Mouse (Mus musculus) retina, adult 2 months (tissue): ENCODE measurements around the gene Atp5k.

ENCODE experiments used
- DNase-seq: peaks from one replicate; pipeline ENCODE4 v3.0.0-alpha.2; 2012; ENCODE audit warnings: low read depth, low spot score

Gene Atp5k

GRCm38 (mm10) chr5:108433804-108434587, at the start of gene Atp5k:
TSS of gene Atp5k (minus strand) at chr5:108434448.
- DNase-seq, result peak; percentile 88

GRCm38 (mm10) chr5:108483006-108483405, 48.8 kb upstream of the Atp5k start:
- no peak for DNase-seq

DNA sequence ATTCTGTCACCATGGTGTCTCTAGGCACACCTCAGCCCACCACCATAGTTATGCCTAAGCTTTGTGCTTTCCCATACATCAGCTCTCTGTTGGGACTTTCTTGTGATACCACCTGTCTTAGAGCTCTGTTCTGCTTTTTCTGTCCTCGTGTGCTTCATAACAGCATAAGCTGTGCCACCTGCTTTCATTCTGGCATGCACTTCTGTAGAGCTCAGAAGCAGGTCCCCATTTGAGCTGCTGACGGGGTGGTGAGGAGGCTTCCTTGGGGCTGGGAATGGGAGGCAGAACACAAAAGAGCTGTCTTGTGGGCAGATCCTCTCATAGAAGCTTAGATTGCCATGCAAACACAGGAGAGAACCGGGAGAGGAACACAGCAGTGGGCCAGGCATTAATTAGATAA, 41.7 kb upstream of the Atp5k start:
- DNase-seq, result no peak

- DNase-seq, result no peak
Measured at GRCm38 (mm10) chr5:108473737-108474136, 39.5 kb upstream of the Atp5k start.

DNA sequence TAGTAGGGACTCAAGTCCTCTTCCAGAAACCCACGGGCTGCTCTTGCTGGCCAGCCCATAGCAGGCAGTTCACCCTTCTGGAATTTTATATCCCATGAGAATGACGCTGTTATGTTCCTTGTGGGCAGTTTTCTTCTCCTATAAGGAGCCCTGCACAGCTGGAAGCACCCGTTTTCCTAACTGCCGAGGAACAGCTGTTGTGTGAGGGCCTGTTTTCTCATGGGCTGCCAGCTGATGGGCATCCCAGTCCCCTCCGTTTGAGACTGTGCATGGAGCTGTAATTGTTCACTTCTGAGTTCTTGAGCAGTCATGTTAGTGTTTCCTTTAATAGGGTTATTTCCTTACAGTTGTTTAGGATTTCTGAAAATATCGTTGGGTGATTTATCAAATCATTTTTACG, 35.4 kb upstream of the Atp5k start:
- DNase-seq, result no peak

- no peak for DNase-seq
Measured at GRCm38 (mm10) chr5:108466647-108467046, 32.4 kb upstream of the Atp5k start.

DNA sequence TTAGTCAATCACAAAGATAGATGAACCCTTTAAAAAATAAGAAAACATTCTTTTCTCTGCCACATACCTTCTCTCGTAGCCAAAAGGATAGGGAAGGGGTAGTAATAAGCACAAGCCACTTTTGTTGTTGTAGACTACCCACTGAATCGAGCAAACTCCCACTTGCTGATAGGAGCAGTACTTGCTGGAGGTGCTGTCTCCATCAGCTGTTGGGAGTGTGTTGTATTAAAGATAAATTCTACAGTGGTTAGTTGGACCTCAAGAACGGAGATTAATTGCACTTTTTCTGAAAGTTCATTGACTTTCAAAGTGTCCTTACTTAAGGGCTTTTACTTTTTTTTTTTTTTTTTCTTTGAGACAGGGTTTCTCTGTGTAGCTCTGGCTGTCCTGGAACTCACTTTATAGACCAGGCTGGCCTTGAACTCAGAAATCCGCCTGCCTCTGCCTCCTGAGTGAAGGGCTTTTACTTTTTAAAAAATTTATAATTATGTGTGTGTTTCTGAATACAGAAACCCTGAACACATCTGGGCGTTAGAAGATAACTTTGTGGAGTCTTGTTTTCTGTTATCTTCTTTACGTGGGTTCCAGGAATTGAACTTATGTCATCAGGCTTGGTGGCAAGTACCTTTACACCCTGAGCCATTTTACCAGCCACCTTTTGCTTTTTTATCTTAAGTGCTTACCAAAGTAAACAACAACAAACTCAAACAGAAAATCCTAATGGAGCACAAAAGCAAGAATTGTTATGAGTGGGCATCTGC, 31.1 kb upstream of the Atp5k start:
- DNase-seq, result no peak

DNA sequence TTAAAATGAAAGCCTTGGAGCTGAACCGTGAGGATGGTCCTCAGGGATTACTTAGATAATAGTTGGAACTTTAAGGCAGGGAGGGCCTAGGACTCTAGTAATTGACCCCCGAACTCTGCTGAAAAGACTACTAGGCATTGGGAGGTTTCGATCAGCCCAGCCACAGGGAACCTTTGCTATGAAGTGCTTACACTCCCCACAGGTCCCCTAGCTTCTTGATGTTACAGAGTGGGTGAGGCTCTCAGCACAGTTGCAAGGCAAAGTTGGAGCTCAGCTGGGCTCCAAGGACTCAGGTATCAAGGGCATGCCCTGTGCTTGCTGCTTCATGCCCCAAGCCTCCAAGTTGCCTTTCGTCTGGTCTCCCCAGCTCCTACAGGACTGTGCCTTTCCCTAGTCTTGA, 28.2 kb upstream of the Atp5k start:
- DNase-seq, result no peak

GRCm38 (mm10) chr5:108461082-108462065, 27.1 kb upstream of the Atp5k start, which contains the start of gene Pcgf3:
TSS of gene Pcgf3 (plus strand) at chr5:108461232.
- peak; percentile 86 for DNase-seq

GRCm38 (mm10) chr5:108460461-108460860, 26.2 kb upstream of the Atp5k start:
- no peak for DNase-seq

GRCm38 (mm10) chr5:108458706-108459105, 24.5 kb upstream of the Atp5k start:
- no peak for DNase-seq

- no peak for DNase-seq
Measured at GRCm38 (mm10) chr5:108454094-108454493, 19.8 kb upstream of the Atp5k start.

GRCm38 (mm10) chr5:108452422-108452821, 18.2 kb upstream of the Atp5k start:
- DNase-seq, result no peak

GRCm38 (mm10) chr5:108451611-108452010, 17.4 kb upstream of the Atp5k start:
- no peak for DNase-seq

DNA sequence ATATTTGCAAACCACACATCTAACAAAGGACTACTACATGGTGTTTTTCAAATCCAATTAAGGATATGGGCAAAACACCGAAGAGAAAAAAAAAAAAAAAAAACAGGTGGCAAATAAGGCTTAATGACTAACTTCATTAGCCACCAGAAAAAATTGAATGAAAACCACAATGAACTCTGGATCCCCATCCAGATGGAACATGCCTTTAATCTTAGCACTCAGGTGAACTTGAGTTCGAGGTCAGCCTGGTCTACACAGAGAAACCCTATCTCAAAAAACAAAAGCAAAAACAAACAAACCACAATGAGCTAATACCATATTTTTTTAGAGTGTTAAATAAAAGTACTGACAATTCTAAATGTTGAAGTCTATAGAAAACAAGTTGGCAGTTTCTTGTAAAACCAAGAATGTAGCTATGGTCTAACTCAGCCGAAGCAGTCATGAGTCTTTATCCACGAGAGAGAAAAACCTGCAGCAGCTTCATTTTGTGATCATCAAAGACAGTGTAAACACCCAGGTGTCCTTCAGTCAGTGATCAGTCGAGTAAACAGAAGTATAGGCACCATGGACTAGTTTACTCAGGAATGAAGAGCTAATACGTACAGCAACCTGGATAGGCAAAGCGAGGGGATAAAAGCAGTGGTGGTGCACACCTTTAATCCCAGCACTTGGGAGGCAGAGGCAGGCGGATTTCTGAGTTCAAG, 16.7 kb upstream of the Atp5k start:
- no peak for DNase-seq

DNA sequence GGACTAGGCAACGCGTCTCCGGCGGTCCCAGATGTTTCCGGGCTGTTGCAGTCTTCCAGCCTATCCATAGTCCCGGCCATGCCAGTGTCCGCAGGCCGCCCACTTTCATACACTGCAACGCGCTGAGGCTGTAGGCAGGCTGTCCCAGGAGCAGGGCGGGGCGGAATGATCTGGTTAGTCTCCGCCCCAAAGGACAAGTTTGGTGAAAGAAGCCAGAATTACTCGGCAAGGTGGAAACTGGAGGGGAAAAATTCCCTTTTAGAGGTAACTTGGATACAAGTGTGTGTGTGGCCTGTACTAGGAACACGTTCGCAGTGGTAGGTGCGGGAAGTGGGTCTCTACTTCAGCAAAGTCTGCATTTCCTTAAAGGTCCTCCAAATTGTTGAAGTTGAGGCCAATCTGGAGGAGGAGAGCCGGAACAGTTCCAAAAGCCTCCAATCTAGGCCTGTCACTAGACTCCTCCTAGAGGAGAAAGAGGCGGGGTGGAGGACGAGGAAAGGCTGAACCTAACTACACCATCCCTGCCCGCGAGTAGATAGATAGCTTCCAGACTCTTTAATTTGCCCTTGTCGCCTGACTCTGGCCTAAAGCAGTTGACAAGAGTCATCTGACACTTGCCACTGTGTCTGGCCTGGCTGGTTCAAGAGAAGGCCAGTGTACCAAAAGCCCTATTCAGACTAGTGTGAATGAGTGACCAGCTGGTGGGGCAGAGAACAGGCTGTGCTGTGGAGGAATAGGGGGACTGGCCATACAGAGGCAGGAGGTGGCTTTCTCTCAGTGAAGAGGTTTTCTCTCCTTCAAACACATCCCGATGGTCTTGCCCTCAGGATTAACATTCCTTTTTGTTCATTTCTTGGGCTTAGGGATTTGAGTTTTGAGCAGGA, 14.8 kb upstream of the Atp5k start, which contains the start of gene Mfsd7a:
Mfsd7a (minus strand) TSS at position 107 of the 884 bp plus-strand sequence.
- DNase-seq, result no peak

GRCm38 (mm10) chr5:108447857-108448256, 13.6 kb upstream of the Atp5k start:
- no peak for DNase-seq

- DNase-seq, result no peak
Measured at GRCm38 (mm10) chr5:108446973-108447372, 12.7 kb upstream of the Atp5k start.

DNA sequence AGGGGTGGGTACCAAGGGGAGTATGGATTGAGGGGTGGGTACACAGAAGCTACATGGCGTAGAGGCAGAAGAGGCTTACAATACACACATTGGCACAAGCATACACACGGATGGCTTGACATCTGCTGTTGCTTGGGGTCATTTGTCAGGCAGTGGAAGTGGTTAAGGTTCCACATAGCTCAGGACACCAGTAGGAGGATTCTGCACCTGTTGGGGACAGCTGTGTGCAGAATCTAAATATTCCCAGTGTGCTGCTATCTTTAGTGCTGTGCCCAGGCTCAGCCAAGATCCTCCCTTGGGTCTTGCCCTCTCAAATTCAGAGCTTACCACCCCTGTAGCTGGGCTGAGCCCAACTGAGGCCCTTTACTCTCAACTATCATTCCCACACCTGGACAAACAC, 1.9 kb upstream of the Atp5k start:
- no peak for DNase-seq

DNA sequence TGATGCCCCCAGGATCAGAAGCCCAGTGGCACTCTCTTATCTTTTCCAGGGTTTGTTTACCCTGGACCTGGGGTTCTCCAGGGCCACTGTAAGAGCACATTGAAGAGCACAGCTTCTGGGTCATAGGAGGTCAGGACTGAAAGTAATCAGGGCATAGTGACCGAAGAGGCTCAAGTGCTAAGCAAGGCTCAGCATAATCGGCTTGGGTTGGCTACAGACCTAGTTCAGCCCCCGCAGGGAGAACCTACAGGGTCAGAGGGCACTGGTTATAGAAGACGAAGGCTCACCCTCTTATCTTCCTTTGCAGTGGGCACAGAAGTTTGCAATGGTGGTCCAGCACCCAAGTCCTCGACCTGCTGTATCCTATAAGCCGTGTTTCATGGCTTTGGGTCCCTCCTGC, 3.1 kb downstream of the Atp5k start:
- DNase-seq, result peak; percentile 90
